18 mouse cellular contexts compared by ENCODE assay signal in the genomic region with DNA sequence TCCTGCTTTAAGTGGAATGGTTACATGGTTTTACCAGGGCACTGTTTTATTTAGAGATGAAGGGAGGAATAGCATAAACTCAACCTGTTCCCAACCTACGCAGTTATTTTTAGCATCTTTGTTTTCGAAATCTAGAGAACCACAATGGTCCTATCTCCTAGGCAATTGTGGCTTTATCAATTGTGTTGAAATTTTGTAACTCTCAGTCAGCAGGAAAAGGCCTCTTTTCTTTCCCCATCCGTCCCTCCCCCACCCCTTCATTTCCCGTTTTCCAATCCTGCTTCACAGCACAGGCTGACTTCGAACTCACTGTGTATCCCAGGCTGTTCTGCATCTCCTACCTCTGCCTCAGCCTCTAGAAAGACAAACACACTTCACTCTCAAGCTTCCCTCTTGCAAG. TPM values are rescaled to one million over a fixed set of nuclear protein-coding genes. Genes with fewer than 3 reads are reported as not detected.
DNase-seq lines count a peak whose midpoint lies in the region; ATAC-seq lines count a peak whose summit lies in the region.
"Had no signal": no experiment of that assay in that cellular context is flagged by ENCODE, and none has a peak within 500 bp of the region (broad histone marks: within the 10 kb centered on the region; RNA-seq: fewer than 3 reads in every experiment).

No protein-coding gene starts in this region.

- WGBS in hindbrain, embryonic 14.5 days, result 66% methylated on average over 5 of the region's 5 CpGs
- 69% methylated on average over 5 of the region's 5 CpGs for WGBS in hindbrain, embryonic 12.5 days
- 74% methylated on average over 5 of the region's 5 CpGs for WGBS in neural tube, embryonic 13.5 days

- no peaks in the 10 kb centered on the region for H3K27me3 ChIP-seq in hindbrain, embryonic 14.5 days (ENCODE audit: control insufficient read depth, insufficient read depth, low read length)
- H3K27me3 ChIP-seq in hindbrain, embryonic 12.5 days, result no peaks in the 10 kb centered on the region; the same call in 1 of the 2 replicates
- H3K27me3 ChIP-seq in neural tube, embryonic 13.5 days, result no peaks in the 10 kb centered on the region
- H3K27me3 ChIP-seq: embryonic facial prominence, embryonic 15.5 days; intestine, embryonic 15.5 days; kidney, embryonic 15.5 days; liver, embryonic 13.5 days; lung, embryonic 15.5 days had no signal

- H3K27ac ChIP-seq in hindbrain, embryonic 14.5 days, result peak overlapping the region; percentile 66
- no peak overlapping the region for H3K27ac ChIP-seq in hindbrain, embryonic 12.5 days
- peak overlapping the region; percentile 49; the same call in 1 of the 2 replicates for H3K27ac ChIP-seq in neural tube, embryonic 13.5 days (replicated peaks)
- H3K27ac ChIP-seq: embryonic facial prominence, embryonic 15.5 days; intestine, embryonic 15.5 days; kidney, embryonic 15.5 days; limb, embryonic 12.5 days; liver, embryonic 13.5 days; lung, embryonic 15.5 days; macrophage had no signal

- no peak overlapping the region for H3K9ac ChIP-seq in hindbrain, embryonic 14.5 days
- no peak overlapping the region for H3K9ac ChIP-seq in hindbrain, embryonic 12.5 days
- H3K9ac ChIP-seq in neural tube, embryonic 13.5 days, result no peak overlapping the region
- H3K9ac ChIP-seq: embryonic facial prominence, embryonic 15.5 days; intestine, embryonic 15.5 days; kidney, embryonic 15.5 days; limb, embryonic 12.5 days; liver, embryonic 13.5 days; lung, embryonic 15.5 days had no signal

- H3K9me3 ChIP-seq in hindbrain, embryonic 14.5 days (ENCODE audit: control insufficient read depth, low read length), result no peaks in the 10 kb centered on the region
- H3K9me3 ChIP-seq in hindbrain, embryonic 12.5 days (replicated peaks), result no peaks in the 10 kb centered on the region
- no peaks in the 10 kb centered on the region for H3K9me3 ChIP-seq in neural tube, embryonic 13.5 days
- H3K9me3 ChIP-seq: embryonic facial prominence, embryonic 15.5 days; intestine, embryonic 15.5 days; kidney, embryonic 15.5 days; limb, embryonic 12.5 days; liver, embryonic 13.5 days; lung, embryonic 15.5 days had no signal

- H3K4me1 ChIP-seq in hindbrain, embryonic 14.5 days (replicated peaks; ENCODE audit: control insufficient read depth, insufficient read depth, low read length), result no peaks in the 10 kb centered on the region; the same call in 1 of the 2 replicates
- H3K4me1 ChIP-seq in hindbrain, embryonic 12.5 days, result peaks cover 25% of the 10 kb centered on the region
- H3K4me1 ChIP-seq in neural tube, embryonic 13.5 days (replicated peaks), result peaks cover 18% of the 10 kb centered on the region
- H3K4me1 ChIP-seq: embryonic facial prominence, embryonic 15.5 days; intestine, embryonic 15.5 days had no signal

- no peaks in the 10 kb centered on the region for H3K36me3 ChIP-seq in hindbrain, embryonic 14.5 days (replicated peaks; ENCODE audit: control insufficient read depth, insufficient read depth)
- H3K36me3 ChIP-seq in hindbrain, embryonic 12.5 days, result no peaks in the 10 kb centered on the region
- H3K36me3 ChIP-seq in neural tube, embryonic 13.5 days, result no peaks in the 10 kb centered on the region
- H3K36me3 ChIP-seq: embryonic facial prominence, embryonic 15.5 days; intestine, embryonic 15.5 days; kidney, embryonic 15.5 days; limb, embryonic 12.5 days; liver, embryonic 13.5 days; lung, embryonic 15.5 days had no signal

- ATAC-seq in hindbrain, embryonic 14.5 days (ENCODE audit: low FRiP score), result no peak
- ATAC-seq in hindbrain, embryonic 12.5 days (ENCODE audit: low FRiP score), result no peak
- no peak for ATAC-seq in neural tube, embryonic 13.5 days (ENCODE audit: low read depth)
- peak; percentile 33; the same call in 1 of the 2 replicates for ATAC-seq in megakaryocyte, adult 5-6 weeks (ENCODE audit: poor library complexity, severe bottlenecking)
- ATAC-seq: intestine, embryonic 15.5 days had no signal

- no peak for DNase-seq in hindbrain, embryonic 14.5 days (ENCODE audit: low spot score)
- no peak for DNase-seq in neural tube, embryonic 10.5 days (ENCODE audit: extremely low spot score, low spot score)
- no peak for DNase-seq in cerebellum, postnatal 14 days
- no peak for DNase-seq in kidney, adult 9 months
- DNase-seq: embryo, embryonic 11 days; gastrocnemius, postnatal 14 days; liver, embryonic 13.5 days; thymus, adult 2 months had no signal

- H3K4me3 ChIP-seq in hindbrain, embryonic 14.5 days (replicated peaks; ENCODE audit: low read length), result no peak overlapping the region
- H3K4me3 ChIP-seq in hindbrain, embryonic 12.5 days, result no peak overlapping the region
- H3K4me3 ChIP-seq in neural tube, embryonic 13.5 days, result no peak overlapping the region
- H3K4me3 ChIP-seq: embryonic facial prominence, embryonic 15.5 days; intestine, embryonic 15.5 days; kidney, embryonic 15.5 days; limb, embryonic 12.5 days; liver, embryonic 13.5 days; lung, embryonic 15.5 days had no signal

- no peak overlapping the region for H3K4me2 ChIP-seq in hindbrain, embryonic 14.5 days (replicated peaks)
- no peak overlapping the region for H3K4me2 ChIP-seq in hindbrain, embryonic 12.5 days (replicated peaks)
- no peak overlapping the region for H3K4me2 ChIP-seq in neural tube, embryonic 13.5 days
- H3K4me2 ChIP-seq: embryonic facial prominence, embryonic 15.5 days; heart, embryonic 11.5 days; intestine, embryonic 15.5 days; kidney, embryonic 15.5 days; limb, embryonic 12.5 days; liver, embryonic 13.5 days; lung, embryonic 15.5 days had no signal

RNA-seq across cellular contexts. Expression of a gene that starts 45.1 kb away (rescaled TPM):
- 183 and 205 TPM in 2 replicates for polyA plus RNA-seq in hindbrain, embryonic 14.5 days (2014; fragmentation: Nextera tagmentation; extraction: Ambion mirVana)
- polyA plus RNA-seq in hindbrain, embryonic 12.5 days (2016; fragmentation: Nextera tagmentation; extraction: Ambion mirVana), result 72.5 and 73.2 TPM in 2 replicates
- 59.3 and 61.1 TPM in 2 replicates for polyA plus RNA-seq in neural tube, embryonic 13.5 days (2015; fragmentation: Nextera tagmentation; extraction: Ambion mirVana)
- total RNA-seq in megakaryocyte, adult 5-6 weeks (2015), result 4.0 and 9.2 TPM in 2 replicates
- 9.8 and 10.5 TPM in 2 replicates for total RNA-seq in megakaryocyte, adult 5-6 weeks (2017)
